Mouse (Mus musculus) heart, postnatal 0 days (tissue): ENCODE results near the gene Tppp2. TPM values are rescaled to one million over a fixed set of nuclear protein-coding genes. Genes with fewer than 3 reads are reported as not detected.

Experiments
- ATAC-seq: fragments of 200-750 bp; cut with Nextera tagmentation; 2 replicates; pipeline ENCODE4 v1.8.0; 2017; ENCODE audit warnings: low read depth, moderate number of reproducible peaks, moderate library complexity; ENCODE audit not compliant: insufficient read depth
- DNase-seq: peaks from one replicate; pipeline ENCODE4 v3.0.0-alpha.2; 2016; ENCODE audit warnings: low spot score
- H3K27ac ChIP-seq: fragments of 300-500 bp; sonication (generic); 2 replicates; pipeline ENCODE4 v1.5.1; 2014; ENCODE audit warnings: low read depth, mild to moderate bottlenecking
- H3K27me3 ChIP-seq: fragments of 300-500 bp; sonication (generic); 2 replicates; pipeline ENCODE4 v1.6.1; 2014; ENCODE audit warnings: low read length, mixed read lengths; ENCODE audit not compliant: control insufficient read depth, insufficient read depth
- H3K36me3 ChIP-seq: fragments of 300-500 bp; sonication (generic); replicated peaks from 2 replicates; pipeline ENCODE4 v1.6.1; 2014; ENCODE audit warnings: low read length, mixed read lengths; ENCODE audit not compliant: control insufficient read depth, insufficient read depth
- H3K4me1 ChIP-seq: fragments of 300-500 bp; sonication (generic); 2 replicates; pipeline ENCODE4 v1.6.1; 2014; ENCODE audit warnings: antibody characterized with exemption; ENCODE audit not compliant: control insufficient read depth, insufficient read depth
- H3K4me2 ChIP-seq: fragments of 300-500 bp; sonication (generic); 2 replicates; pipeline ENCODE4 v1.6.1; 2014; ENCODE audit warnings: low read depth, mild to moderate bottlenecking, low read length, moderate library complexity
- H3K4me3 ChIP-seq: fragments of 300-500 bp; sonication (generic); 2 replicates; pipeline ENCODE4 v1.5.1; 2014; ENCODE audit warnings: low read depth, low read length
- H3K9ac ChIP-seq: fragments of 300-500 bp; sonication (generic); replicated peaks from 2 replicates; pipeline ENCODE4 v1.6.1; 2014; ENCODE audit warnings: low read depth, low read length, mixed read lengths
- H3K9me3 ChIP-seq: fragments of 300-500 bp; sonication (generic); replicated peaks from 2 replicates; pipeline ENCODE4 v1.6.1; 2016; ENCODE audit warnings: low read length; ENCODE audit not compliant: control insufficient read depth
- CTCF ChIP-seq: IDR thresholded peaks from 2 replicates; pipeline ENCODE4 v1.5.1; 2016; ENCODE audit warnings: antibody characterized with exemption, control low read depth, low read depth
- EP300 ChIP-seq: IDR thresholded peaks from 2 replicates; pipeline ENCODE4 v1.6.1; 2016; ENCODE audit warnings: antibody characterized with exemption, low read depth
- WGBS: fragments of 180-500 bp; shearing (Covaris S2); extraction: QIAGEN DNeasy Blood & Tissue Kit; methylation state at CpG from one replicate; pipeline ENCODE4 v1.1.7; 2014; 5-methylcytosine and 5-hydroxymethylcytosine counted together
- polyA plus RNA-seq: library from polyadenylated mRNA; unstranded; fragments of >200 nt; fragmentation: Nextera tagmentation; extraction: Ambion mirVana; gene quantifications from 2 replicates; pipeline ENCODE4 v1.2.1, GENCODE M21; 2015
- total RNA-seq: library from RNA; depleted of rRNA; stranded (reverse); fragments of >200 nt; gene quantifications from 2 replicates; pipeline ENCODE4 v1.2.3, GENCODE M21; 2014; ENCODE audit warnings: low replicate concordance

Gene Tppp2
- total and polyA plus RNA-seq, 2 experiments from 2014 or later, result not detected

- no peaks in the 10 kb centered on the region for H3K9me3 ChIP-seq
- DNase-seq, result no peak
- no peak overlapping the region for H3K9ac ChIP-seq
- no peaks in the 10 kb centered on the region for H3K27me3 ChIP-seq
- TF ChIP-seq EP300, result no peak
- no peak for TF ChIP-seq CTCF
- H3K4me3 ChIP-seq, result no peak overlapping the region
- ATAC-seq, result no peak
- no peak overlapping the region for H3K4me2 ChIP-seq
- WGBS, result 34% methylated on average over 10 of the region's 10 CpGs
- H3K36me3 ChIP-seq, result peaks cover 49% of the 10 kb centered on the region
- H3K27ac ChIP-seq, result no peak overlapping the region
- no peaks in the 10 kb centered on the region for H3K4me1 ChIP-seq
Measured at GRCm38 (mm10) chr14:51893094-51893794, 25.0 kb upstream of the Tppp2 start.

GRCm38 (mm10) chr14:51893809-51894208 is 24.4 kb upstream of the Tppp2 start:
- H3K4me1 ChIP-seq, result no peaks in the 10 kb centered on the region
- ATAC-seq, result no peak
- H3K27ac ChIP-seq, result no peak overlapping the region
- no peak overlapping the region for H3K4me2 ChIP-seq
- H3K9ac ChIP-seq, result no peak overlapping the region
- no peaks in the 10 kb centered on the region for H3K9me3 ChIP-seq
- no peak for DNase-seq
- WGBS, result 36% methylated on average over 3 of the region's 3 CpGs
- H3K27me3 ChIP-seq, result no peaks in the 10 kb centered on the region
- H3K4me3 ChIP-seq, result no peak overlapping the region
- TF ChIP-seq CTCF (no peak), EP300 (no peak)
- peaks cover 43% of the 10 kb centered on the region for H3K36me3 ChIP-seq

DNA sequence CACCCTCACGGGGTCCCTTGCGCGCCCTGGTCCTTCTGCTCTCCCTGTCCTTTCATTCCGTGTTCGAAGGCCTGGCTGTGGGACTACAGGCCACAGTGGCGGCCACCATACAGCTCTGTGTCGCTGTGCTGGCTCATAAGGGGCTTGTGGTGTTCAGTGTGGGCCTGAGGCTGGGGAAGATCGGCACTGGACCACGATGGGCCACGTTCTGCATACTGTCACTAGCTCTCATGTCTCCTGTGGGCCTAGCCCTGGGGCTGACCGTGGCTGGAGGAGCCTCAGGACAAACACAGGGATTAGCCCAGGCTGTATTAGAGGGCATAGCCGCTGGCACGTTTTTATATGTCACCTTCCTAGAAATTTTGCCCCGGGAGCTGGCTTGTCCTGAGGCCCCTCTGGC is 23.2 kb upstream of the Tppp2 start:
- WGBS, result 78% methylated on average over 14 of the region's 14 CpGs
- DNase-seq (no peak), ATAC-seq (no peak)
- Histone ChIP-seq H3K4me1 (no peaks in the 10 kb centered on the region), H3K36me3 (peaks cover 31% of the 10 kb centered on the region), H3K4me3 (no peak overlapping the region), H3K27me3 (no peaks in the 10 kb centered on the region), H3K4me2 (no peak overlapping the region), H3K27ac (no peak overlapping the region), H3K9ac (no peak overlapping the region), H3K9me3 (no peaks in the 10 kb centered on the region)
- TF ChIP-seq EP300, result no peak
- TF ChIP-seq CTCF, result no peak

- H3K36me3 ChIP-seq, result peaks cover 21% of the 10 kb centered on the region
- no peaks in the 10 kb centered on the region for H3K27me3 ChIP-seq
- no peak overlapping the region for H3K4me2 ChIP-seq
- no peak for ATAC-seq
- H3K4me1 ChIP-seq, result no peaks in the 10 kb centered on the region
- H3K4me3 ChIP-seq, result no peak overlapping the region
- DNase-seq, result no peak
- WGBS, result 74% methylated on average over 6 of the region's 6 CpGs
- H3K9me3 ChIP-seq, result no peaks in the 10 kb centered on the region
- TF ChIP-seq CTCF (no peak), EP300 (no peak)
- H3K9ac ChIP-seq, result no peak overlapping the region
- H3K27ac ChIP-seq, result no peak overlapping the region
Measured at GRCm38 (mm10) chr14:51896019-51896418, 22.2 kb upstream of the Tppp2 start.

- Histone ChIP-seq H3K4me2 (no peak overlapping the region), H3K27ac (no peak overlapping the region), H3K4me3 (no peak overlapping the region), H3K27me3 (no peaks in the 10 kb centered on the region), H3K36me3 (peaks cover 15% of the 10 kb centered on the region), H3K9ac (no peak overlapping the region), H3K9me3 (no peaks in the 10 kb centered on the region), H3K4me1 (no peaks in the 10 kb centered on the region)
- DNase-seq (no peak), ATAC-seq (no peak)
- TF ChIP-seq CTCF (no peak), EP300 (no peak)
- WGBS, result 74% methylated on average over 8 of the region's 8 CpGs
Measured at GRCm38 (mm10) chr14:51896539-51897170, 21.6 kb upstream of the Tppp2 start.

DNA sequence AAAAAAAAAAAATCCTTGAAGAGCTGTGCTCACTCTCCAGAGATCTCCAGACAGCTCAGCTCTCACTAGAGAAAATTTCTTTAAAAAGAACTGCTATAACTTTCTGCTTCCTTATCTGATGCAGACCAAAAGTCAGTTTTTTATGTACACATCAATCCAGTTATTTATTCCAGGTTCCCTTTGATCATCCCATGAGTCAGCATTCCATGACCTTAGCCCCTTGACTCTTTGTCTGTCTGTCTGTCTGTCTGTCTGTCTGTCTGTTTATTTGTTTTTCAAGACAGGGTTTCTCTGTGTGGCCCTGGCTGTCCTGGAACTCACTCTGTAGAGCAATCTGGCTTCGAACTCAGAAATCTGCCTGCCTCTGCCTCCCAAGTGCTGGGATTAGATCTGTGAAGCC is 18.9 kb upstream of the Tppp2 start:
- Histone ChIP-seq H3K27me3 (no peaks in the 10 kb centered on the region), H3K27ac (no peak overlapping the region), H3K36me3 (0 out of 2 replicates have a peak, but pooled peaks cover 3% of the 10 kb centered on the region), H3K9me3 (no peaks in the 10 kb centered on the region), H3K4me3 (no peak overlapping the region), H3K4me1 (no peaks in the 10 kb centered on the region), H3K4me2 (no peak overlapping the region), H3K9ac (no peak overlapping the region)
- DNase-seq, result no peak
- 91% methylated on average over 1 of the region's 1 CpGs for WGBS
- ATAC-seq, result no peak
- no peak for TF ChIP-seq CTCF
- no peak for TF ChIP-seq EP300
